Comparison of ENCODE assay signal across 17 mouse cellular contexts in genomic region chr12:105005715-105005972, GRCm38 (mm10). TPM values are rescaled to one million over a fixed set of nuclear protein-coding genes. Genes with fewer than 3 reads are reported as not detected.
DNase-seq lines count a peak whose midpoint lies in the region; ATAC-seq and TF ChIP-seq lines count a peak whose summit lies in the region.
"Had no signal": no experiment of that assay in that cellular context is flagged by ENCODE, and none has a peak within 500 bp of the region (broad histone marks: within the 10 kb centered on the region; RNA-seq: fewer than 3 reads in every experiment).

No protein-coding gene starts in this region.

- no peak for TF ChIP-seq CTCF in kidney, adult 2 months (conservative IDR thresholded peaks at IDR 0.05; ENCODE audit: insufficient read depth, insufficient read length, low read depth, low read length)
- no peak for TF ChIP-seq CTCF in forebrain, postnatal 0 days (IDR thresholded peaks at IDR 0.05; ENCODE audit: low read depth)

- DNase-seq in kidney, adult 2 months: peak; percentile 45
- peak; percentile 38 for DNase-seq in lung, postnatal 36 days
- no peak for DNase-seq in lung, postnatal 4 days
- DNase-seq in forebrain, postnatal 0 days: no peak
- DNase-seq in cerebellum, postnatal 10 days: no peak
- DNase-seq: cerebellum, adult 8-10 months; kidney, adult 8-10 months; right cerebral cortex, postnatal 14 days had no signal

- H3K4me3 ChIP-seq in kidney, adult 2 months (ENCODE audit: insufficient read depth, low read depth, low read length): no peak overlapping the region
- no peak overlapping the region for H3K4me3 ChIP-seq in kidney, embryonic 14.5 days (ENCODE audit: low read length)
- H3K4me3 ChIP-seq in intestine, embryonic 15.5 days (replicated peaks): no peak overlapping the region
- no peak overlapping the region for H3K4me3 ChIP-seq in stomach, embryonic 16.5 days (replicated peaks; ENCODE audit: low read length)
- H3K4me3 ChIP-seq in forebrain, postnatal 0 days (ENCODE audit: low read depth, low read length): no peak overlapping the region
- H3K4me3 ChIP-seq: embryonic facial prominence, embryonic 13.5 days; lung, embryonic 15.5 days; midbrain, embryonic 10.5 days had no signal

- TF ChIP-seq POLR2A in kidney, adult 2 months (IDR thresholded peaks at IDR 0.05; ENCODE audit: low read depth, low read length): no peak

- H3K27ac ChIP-seq in kidney, adult 2 months (ENCODE audit: insufficient read depth, low read depth, low read length): peak overlapping the region; percentile 47; the same call in 1 of the 2 replicates
- no peak overlapping the region for H3K27ac ChIP-seq in kidney, embryonic 14.5 days (ENCODE audit: low read depth, low read length)
- H3K27ac ChIP-seq in intestine, embryonic 15.5 days: peak overlapping the region; percentile 32; the same call in 1 of the 2 replicates
- H3K27ac ChIP-seq in stomach, embryonic 16.5 days (ENCODE audit: low read length): peak overlapping the region; percentile 73
- H3K27ac ChIP-seq in forebrain, postnatal 0 days (ENCODE audit: low read depth, low read length): no peak overlapping the region
- H3K27ac ChIP-seq: embryonic facial prominence, embryonic 13.5 days; lung, embryonic 15.5 days; midbrain, embryonic 10.5 days had no signal

- H3K4me2 ChIP-seq in kidney, embryonic 14.5 days (replicated peaks; ENCODE audit: low read depth, low read length): no peak overlapping the region
- H3K4me2 ChIP-seq in intestine, embryonic 15.5 days (replicated peaks): no peak overlapping the region
- no peak overlapping the region for H3K4me2 ChIP-seq in stomach, embryonic 16.5 days (ENCODE audit: low read depth, low read length)
- no peak overlapping the region for H3K4me2 ChIP-seq in forebrain, postnatal 0 days (ENCODE audit: low read depth)
- H3K4me2 ChIP-seq: embryonic facial prominence, embryonic 13.5 days; lung, embryonic 15.5 days had no signal

- WGBS in kidney, adult 2 months: 44% methylated on average over 2 of the region's 2 CpGs
- WGBS in kidney, embryonic 14.5 days: 75% methylated on average over 2 of the region's 2 CpGs
- WGBS in intestine, embryonic 15.5 days: 61% methylated on average over 2 of the region's 2 CpGs
- WGBS in stomach, embryonic 16.5 days: 44% methylated on average over 2 of the region's 2 CpGs
- WGBS in forebrain, postnatal 0 days: 64% methylated on average over 2 of the region's 2 CpGs

- no peak overlapping the region for H3K9ac ChIP-seq in kidney, embryonic 14.5 days (ENCODE audit: low read depth, low read length)
- H3K9ac ChIP-seq in intestine, embryonic 15.5 days: no peak overlapping the region
- no peak overlapping the region for H3K9ac ChIP-seq in stomach, embryonic 16.5 days (ENCODE audit: low read length)
- H3K9ac ChIP-seq in forebrain, postnatal 0 days: no peak overlapping the region
- H3K9ac ChIP-seq: embryonic facial prominence, embryonic 13.5 days; lung, embryonic 15.5 days had no signal

- no peak for ATAC-seq in kidney, embryonic 14.5 days (ENCODE audit: low FRiP score, low TSS enrichment)
- peak; percentile 19; the same call in 1 of the 2 replicates for ATAC-seq in intestine, embryonic 15.5 days
- ATAC-seq in stomach, embryonic 16.5 days (ENCODE audit: insufficient read depth, low FRiP score): no peak
- ATAC-seq in forebrain, postnatal 0 days: no peak
- ATAC-seq: activated CD4-positive, CD25-positive, alpha-beta regulatory T cell, adult 4 months; forebrain, embryonic 16.5 days; Patski had no signal

- H3K27me3 ChIP-seq in kidney, adult 2 months (replicated peaks; ENCODE audit: control insufficient read depth, insufficient read depth, low read length): no peaks in the 10 kb centered on the region
- H3K27me3 ChIP-seq in kidney, embryonic 14.5 days (ENCODE audit: control insufficient read depth, insufficient read depth, low read length): peaks cover 17% of the 10 kb centered on the region
- H3K27me3 ChIP-seq in intestine, embryonic 15.5 days (replicated peaks): peaks cover 3% of the 10 kb centered on the region; the same call in 1 of the 2 replicates
- H3K27me3 ChIP-seq in stomach, embryonic 16.5 days (ENCODE audit: control insufficient read depth, insufficient read depth, low read length): peaks cover 18% of the 10 kb centered on the region
- peaks cover 10% of the 10 kb centered on the region; the same call in 1 of the 2 replicates for H3K27me3 ChIP-seq in forebrain, postnatal 0 days (ENCODE audit: insufficient read depth, low read length)
- H3K27me3 ChIP-seq: Patski had no signal

- no peaks in the 10 kb centered on the region for H3K36me3 ChIP-seq in kidney, adult 2 months (ENCODE audit: control insufficient read depth, insufficient read depth, low read length)
- no peaks in the 10 kb centered on the region for H3K36me3 ChIP-seq in kidney, embryonic 14.5 days (ENCODE audit: control insufficient read depth, insufficient read depth, low read length)
- no peaks in the 10 kb centered on the region for H3K36me3 ChIP-seq in intestine, embryonic 15.5 days
- no peaks in the 10 kb centered on the region for H3K36me3 ChIP-seq in stomach, embryonic 16.5 days (ENCODE audit: control insufficient read depth, insufficient read depth, low read length)
- H3K36me3 ChIP-seq in forebrain, postnatal 0 days (ENCODE audit: insufficient read depth): no peaks in the 10 kb centered on the region
- H3K36me3 ChIP-seq: embryonic facial prominence, embryonic 13.5 days; lung, embryonic 15.5 days; midbrain, embryonic 10.5 days had no signal

- H3K9me3 ChIP-seq in kidney, embryonic 14.5 days (ENCODE audit: control insufficient read depth, low read length): no peaks in the 10 kb centered on the region
- no peaks in the 10 kb centered on the region for H3K9me3 ChIP-seq in intestine, embryonic 15.5 days
- no peaks in the 10 kb centered on the region for H3K9me3 ChIP-seq in stomach, embryonic 16.5 days (replicated peaks; ENCODE audit: control insufficient read depth, low read length)
- no peaks in the 10 kb centered on the region for H3K9me3 ChIP-seq in forebrain, postnatal 0 days (ENCODE audit: low read length)
- H3K9me3 ChIP-seq: embryonic facial prominence, embryonic 13.5 days; lung, embryonic 15.5 days; midbrain, embryonic 10.5 days had no signal

- H3K4me1 ChIP-seq in kidney, adult 2 months (ENCODE audit: control insufficient read depth, insufficient read depth, low read length): peaks cover 31% of the 10 kb centered on the region
- peaks cover 2% of the 10 kb centered on the region; the same call in 1 of the 2 replicates for H3K4me1 ChIP-seq in kidney, embryonic 14.5 days (ENCODE audit: control insufficient read depth, insufficient read depth, low read length)
- peaks cover 22% of the 10 kb centered on the region for H3K4me1 ChIP-seq in intestine, embryonic 15.5 days (replicated peaks)
- peaks cover 26% of the 10 kb centered on the region for H3K4me1 ChIP-seq in stomach, embryonic 16.5 days (ENCODE audit: control insufficient read depth, insufficient read depth, low read length)
- no peaks in the 10 kb centered on the region for H3K4me1 ChIP-seq in forebrain, postnatal 0 days (ENCODE audit: insufficient read depth)

RNA-seq across cellular contexts. Expression of gene Syne3, which starts 4.0 kb away (rescaled TPM):
- 2.7 and 3.1 TPM in 2 replicates for polyA plus RNA-seq in kidney, adult 2 months (2012; rRNA removed)
- polyA plus RNA-seq in kidney, embryonic 14.5 days (2014; fragmentation: Nextera tagmentation; extraction: Ambion mirVana): 0.24 and 0.51 TPM in 2 replicates
- polyA plus RNA-seq in intestine, embryonic 15.5 days (2015; fragmentation: Nextera tagmentation; extraction: Ambion mirVana): 0.50 and 0.76 TPM in 2 replicates
- 0.55 and 0.81 TPM in 2 replicates for polyA plus RNA-seq in stomach, embryonic 16.5 days (2015; fragmentation: Nextera tagmentation; extraction: Ambion mirVana)
- total RNA-seq in forebrain, postnatal 0 days (2014; rRNA removed): 0.92 and 1.8 TPM in 2 replicates
- 0.28 and 0.54 TPM in 2 replicates for polyA plus RNA-seq in forebrain, postnatal 0 days (2015; fragmentation: Nextera tagmentation; extraction: Ambion mirVana)

RNA-seq across cellular contexts. Expression of gene Glrx5, which starts 26.8 kb away (rescaled TPM):
- 138 and 139 TPM in 2 replicates for polyA plus RNA-seq in kidney, adult 2 months (2012; rRNA removed)
- polyA plus RNA-seq in kidney, embryonic 14.5 days (2014; fragmentation: Nextera tagmentation; extraction: Ambion mirVana): 161 and 195 TPM in 2 replicates
- polyA plus RNA-seq in intestine, embryonic 15.5 days (2015; fragmentation: Nextera tagmentation; extraction: Ambion mirVana): 184 and 190 TPM in 2 replicates
- 121 and 150 TPM in 2 replicates for polyA plus RNA-seq in stomach, embryonic 16.5 days (2015; fragmentation: Nextera tagmentation; extraction: Ambion mirVana)
- total RNA-seq in forebrain, postnatal 0 days (2014; rRNA removed): 47.4 and 84.5 TPM in 2 replicates
- polyA plus RNA-seq in forebrain, postnatal 0 days (2015; fragmentation: Nextera tagmentation; extraction: Ambion mirVana): 177 and 205 TPM in 2 replicates

Comparison
In these comparisons a context has a peak if more than half of its experiments do, and no peak if none do; other contexts are left out.
1. DNase-seq: peak in kidney, adult 2 months (single experiment) and lung, postnatal 36 days (single experiment); none in lung, postnatal 4 days (0 of 2), forebrain, postnatal 0 days (single experiment) and cerebellum, postnatal 10 days (0 of 2).
2. H3K27ac ChIP-seq: peak in kidney, adult 2 months (single experiment), intestine, embryonic 15.5 days (single experiment) and stomach, embryonic 16.5 days (single experiment); none in kidney, embryonic 14.5 days (single experiment) and forebrain, postnatal 0 days (single experiment).